Mouse (Mus musculus): ENCODE data around the gene Cstf2t. TPM values are rescaled to one million over a fixed set of nuclear protein-coding genes. Genes with fewer than 3 reads are reported as not detected.

The Cstf2t gene
- total and polyA plus RNA-seq, 3 experiments = 22.8 to 44.5 (median 23.7) TPM

DNA sequence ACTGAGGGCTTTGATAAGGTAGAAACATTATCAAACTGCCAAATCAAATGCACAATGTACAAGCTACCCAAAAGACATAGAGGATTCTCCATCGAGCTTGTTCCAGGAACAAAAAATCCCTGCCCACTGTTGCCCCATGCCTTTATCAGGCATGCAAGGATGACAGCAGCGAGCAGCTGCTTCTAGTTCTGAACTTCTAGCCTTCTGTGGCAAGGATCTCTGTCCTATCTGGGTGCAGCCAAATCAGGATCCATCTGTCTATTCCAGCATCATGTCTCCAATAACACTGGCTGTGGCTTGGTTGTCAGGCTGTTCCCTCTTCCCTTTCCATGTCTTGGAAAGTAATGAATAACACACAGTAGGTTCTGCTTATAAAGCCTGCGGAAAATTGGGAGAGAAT is 42.0 kb downstream of the Cstf2t start:
- H3K27ac ChIP-seq (ENCODE audit: insufficient read depth, low read depth) = no peak overlapping the region
- in situ Hi-C loops (cut with MboI; ENCODE audit: low pct_ligation_motif_present, low pct_unique_long_range_greater_than_20kb, low sequenced_read_pairs) = no loop called here
- no peaks in the 10 kb centered on the region for H3K9me3 ChIP-seq (replicated peaks; ENCODE audit: low read length)
- no peak for TF ChIP-seq ZNF384 (IDR thresholded peaks at IDR 0.05; ENCODE audit: low read depth, low read length)
- TF ChIP-seq KAT2A (IDR thresholded peaks at IDR 0.05; ENCODE audit: insufficient replicate concordance, low read length) = no peak
- TF ChIP-seq RAD21 (IDR thresholded peaks at IDR 0.05; ENCODE audit: low read depth, low read length) = no peak
- no peak for TF ChIP-seq E2F4 (IDR thresholded peaks at IDR 0.05; ENCODE audit: insufficient replicate concordance, low read depth, low read length)
- H3K79me2 ChIP-seq (replicated peaks; ENCODE audit: control insufficient read depth, extremely low read depth, insufficient read depth, poor library complexity, severe bottlenecking) = no peaks in the 10 kb centered on the region
- dilution Hi-C loops (cut with MboI; ENCODE audit: extremely low pct_ligation_motif_present, extremely low pct_unique_long_range_greater_than_20kb, low sequenced_read_pairs) = no loop called here
- no peak overlapping the region for H3K4me2 ChIP-seq (ENCODE audit: insufficient read depth, low read depth, poor library complexity, severe bottlenecking)
- DNase-seq (ENCODE audit: extremely low read depth) = no peak
- no peaks in the 10 kb centered on the region for H3K27me3 ChIP-seq (replicated peaks)
- H3K4me1 ChIP-seq (ENCODE audit: control insufficient read depth in 1 of 2, insufficient read depth in 2 of 2) = no peaks in the 10 kb centered on the region
- no peak overlapping the region for H3K9ac ChIP-seq (ENCODE audit: insufficient read depth, low read depth)
- no peaks in the 10 kb centered on the region for H3K36me3 ChIP-seq (replicated peaks in 1 of 2; ENCODE audit: control insufficient read depth in 1 of 2, insufficient read depth in 1 of 2, low read length in 1 of 2)
- H3K4me3 ChIP-seq (replicated peaks in 1 of 3; ENCODE audit: low read depth in 2 of 3, low read length in 2 of 3, poor library complexity in 1 of 3) = no peak overlapping the region

DNA sequence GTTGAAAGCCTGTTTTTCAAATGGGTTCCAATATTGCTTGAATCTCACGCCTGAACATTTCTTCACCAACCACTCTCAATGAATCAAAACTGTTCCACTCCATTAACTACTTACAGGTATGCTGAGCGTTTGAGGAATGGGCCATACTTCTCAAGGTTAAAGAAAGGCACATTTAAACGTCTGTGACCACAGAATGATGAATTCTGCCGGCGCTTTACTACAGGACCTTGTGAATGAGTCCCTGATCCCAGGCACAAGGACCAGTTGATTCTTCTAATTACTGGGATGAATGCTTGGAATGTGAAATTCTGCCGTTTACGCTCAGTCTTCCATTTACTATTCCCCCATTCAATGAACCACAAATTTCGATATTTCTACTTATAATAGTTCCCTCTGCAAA is 50.0 kb downstream of the Cstf2t start:
- in situ Hi-C loops (cut with MboI; ENCODE audit: low pct_ligation_motif_present, low pct_unique_long_range_greater_than_20kb, low sequenced_read_pairs) (no loop called here), dilution Hi-C loops (cut with MboI; ENCODE audit: extremely low pct_ligation_motif_present, extremely low pct_unique_long_range_greater_than_20kb, low sequenced_read_pairs) (no loop called here)
- Histone ChIP-seq H3K4me1 (ENCODE audit: control insufficient read depth in 1 of 2, insufficient read depth in 2 of 2) (no peaks in the 10 kb centered on the region), H3K27me3 (replicated peaks) (no peaks in the 10 kb centered on the region), H3K79me2 (replicated peaks; ENCODE audit: control insufficient read depth, extremely low read depth, insufficient read depth, poor library complexity, severe bottlenecking) (no peaks in the 10 kb centered on the region), H3K27ac (ENCODE audit: insufficient read depth, low read depth) (no peak overlapping the region), H3K4me2 (ENCODE audit: insufficient read depth, low read depth, poor library complexity, severe bottlenecking) (no peak overlapping the region), H3K4me3 (replicated peaks in 1 of 3; ENCODE audit: low read depth in 2 of 3, low read length in 2 of 3, poor library complexity in 1 of 3) (no peak overlapping the region), H3K36me3 (replicated peaks in 1 of 2; ENCODE audit: control insufficient read depth in 1 of 2, insufficient read depth in 1 of 2, low read length in 1 of 2) (no peaks in the 10 kb centered on the region), H3K9ac (ENCODE audit: insufficient read depth, low read depth) (no peak overlapping the region), H3K9me3 (replicated peaks; ENCODE audit: low read length) (no peaks in the 10 kb centered on the region)
- TF ChIP-seq CTCF (conservative IDR thresholded peaks at IDR 0.05 in 1 of 2, IDR thresholded peaks at IDR 0.05 in 1 of 2; ENCODE audit: low read depth in 2 of 2, low read length in 2 of 2) (no peak), USF1 (IDR thresholded peaks at IDR 0.05; ENCODE audit: low read depth, low read length) (no peak), POLR2A (IDR thresholded peaks at IDR 0.05; ENCODE audit: low read depth, low read length) (no peak), MAZ (IDR thresholded peaks at IDR 0.05; ENCODE audit: low read depth, low read length) (no peak), ZMIZ1 (IDR thresholded peaks at IDR 0.05; ENCODE audit: low read depth, low read length) (no peak), RCOR1 (conservative IDR thresholded peaks at IDR 0.05; ENCODE audit: low read depth, low read length) (no peak), RAD21 (IDR thresholded peaks at IDR 0.05; ENCODE audit: low read depth, low read length) (no peak), KAT2A (IDR thresholded peaks at IDR 0.05; ENCODE audit: insufficient replicate concordance, low read length) (no peak), NELFE (IDR thresholded peaks at IDR 0.05; ENCODE audit: low read depth, low read length) (no peak), EP300 (IDR thresholded peaks at IDR 0.05; ENCODE audit: low read length) (no peak), NRF1 (IDR thresholded peaks at IDR 0.05; ENCODE audit: low read depth, low read length) (no peak), ETS1 (conservative IDR thresholded peaks at IDR 0.05; ENCODE audit: low read depth, low read length) (no peak), MAFK (IDR thresholded peaks at IDR 0.05; ENCODE audit: insufficient replicate concordance, low read length) (no peak), JUND (conservative IDR thresholded peaks at IDR 0.05; ENCODE audit: low read depth, low read length) (no peak), TCF12 (IDR thresholded peaks at IDR 0.05; ENCODE audit: low read depth, low read length) (no peak), ZNF384 (IDR thresholded peaks at IDR 0.05; ENCODE audit: low read depth, low read length) (no peak), MEF2A (IDR thresholded peaks at IDR 0.05; ENCODE audit: borderline replicate concordance, low read depth, low read length) (no peak), E2F4 (IDR thresholded peaks at IDR 0.05; ENCODE audit: insufficient replicate concordance, low read depth, low read length) (no peak), ZKSCAN1 (IDR thresholded peaks at IDR 0.05; ENCODE audit: borderline replicate concordance, low read depth, low read length) (no peak)
- DNase-seq (ENCODE audit: extremely low read depth) = no peak

Data from CH12.LX (cell line).